ENCODE assay signal across 8 mouse cellular contexts in the genomic region with DNA sequence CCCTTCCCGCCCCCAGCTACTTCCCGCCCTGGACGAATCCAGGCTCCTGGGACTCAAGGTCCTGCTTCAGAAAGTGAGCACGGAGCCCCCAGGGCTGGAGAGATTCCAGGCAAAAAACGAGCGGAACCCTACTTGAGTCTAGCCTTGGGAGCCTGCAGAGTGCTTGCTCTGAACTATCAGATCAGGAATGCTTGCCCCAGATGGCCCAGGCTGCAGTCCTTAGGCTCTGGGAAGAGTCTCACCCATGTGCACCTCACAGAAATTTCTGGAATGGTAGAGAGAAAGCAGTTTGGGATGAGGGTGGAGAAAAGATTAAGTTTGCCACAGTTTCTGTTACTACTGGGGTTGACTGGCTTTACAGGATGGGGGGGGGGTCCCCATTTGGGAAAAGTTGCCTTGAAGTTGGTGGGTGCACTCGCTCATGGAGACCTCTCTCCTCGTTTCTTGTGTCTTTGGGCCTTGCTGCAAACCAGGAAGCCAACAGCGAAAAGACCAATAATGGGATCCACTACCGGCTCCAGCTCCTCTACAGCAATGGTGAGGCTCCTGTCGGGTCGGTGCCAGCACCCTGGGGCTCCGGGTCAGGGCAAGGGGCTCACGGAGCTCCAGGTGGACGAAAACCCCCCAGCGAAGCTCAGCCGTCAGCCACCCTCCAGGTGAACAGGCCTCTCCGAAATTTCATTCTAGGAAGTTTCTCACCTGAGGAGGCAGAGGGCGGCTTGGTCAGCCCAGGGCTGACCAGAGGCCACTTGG. TPM values are rescaled to one million over a fixed set of nuclear protein-coding genes. Genes with fewer than 3 reads are reported as not detected.
DNase-seq lines count a peak whose midpoint lies in the region; ATAC-seq and TF ChIP-seq lines count a peak whose summit lies in the region.

No protein-coding gene starts in this region.

- 21% methylated on average over 16 of the region's 19 CpGs for WGBS in forebrain, embryonic 16.5 days
- 35% methylated on average over 19 of the region's 19 CpGs for WGBS in intestine, postnatal 0 days
- WGBS in stomach, postnatal 0 days = 52% methylated on average over 18 of the region's 19 CpGs

- no peaks in the 10 kb centered on the region for H3K36me3 ChIP-seq in forebrain, embryonic 16.5 days (ENCODE audit: control insufficient read depth, insufficient read depth)
- no peaks in the 10 kb centered on the region for H3K36me3 ChIP-seq in intestine, postnatal 0 days (ENCODE audit: control insufficient read depth, insufficient read depth)
- H3K36me3 ChIP-seq in stomach, postnatal 0 days (ENCODE audit: control insufficient read depth, insufficient read depth, low read length) = no peaks in the 10 kb centered on the region

- H3K4me2 ChIP-seq in forebrain, embryonic 16.5 days (ENCODE audit: low read length) = peak overlapping the region; percentile 31
- H3K4me2 ChIP-seq in intestine, postnatal 0 days (replicated peaks; ENCODE audit: low read depth) = peak overlapping the region; percentile 61; the same call in 1 of the 2 replicates
- H3K4me2 ChIP-seq in stomach, postnatal 0 days (replicated peaks; ENCODE audit: low read depth) = peak overlapping the region; percentile 47; the same call in 1 of the 2 replicates

- 0 out of 2 replicates have a peak, but pooled peaks cover 2% of the 10 kb centered on the region for H3K9me3 ChIP-seq in forebrain, embryonic 16.5 days (ENCODE audit: control insufficient read depth, low read length)
- H3K9me3 ChIP-seq in intestine, postnatal 0 days (ENCODE audit: control insufficient read depth) = no peaks in the 10 kb centered on the region
- no peaks in the 10 kb centered on the region for H3K9me3 ChIP-seq in stomach, postnatal 0 days (ENCODE audit: control insufficient read depth, low read length)

- H3K27me3 ChIP-seq in forebrain, embryonic 16.5 days (replicated peaks; ENCODE audit: control insufficient read depth, insufficient read depth, low read length) = peaks cover 55% of the 10 kb centered on the region
- H3K27me3 ChIP-seq in intestine, postnatal 0 days (replicated peaks; ENCODE audit: control insufficient read depth, insufficient read depth, low read length) = peaks cover 70% of the 10 kb centered on the region
- peaks cover 14% of the 10 kb centered on the region for H3K27me3 ChIP-seq in stomach, postnatal 0 days (ENCODE audit: control insufficient read depth, insufficient read depth, low read length)

- TF ChIP-seq EP300 in stomach, postnatal 0 days (optimal IDR thresholded peaks at IDR 0.05) = no peak

- no peak for TF ChIP-seq CTCF in intestine, postnatal 0 days (IDR thresholded peaks at IDR 0.05; ENCODE audit: low read depth)
- no peak for TF ChIP-seq CTCF in stomach, postnatal 0 days (IDR thresholded peaks at IDR 0.05; ENCODE audit: low read depth)

- H3K4me1 ChIP-seq in forebrain, embryonic 16.5 days (replicated peaks; ENCODE audit: control insufficient read depth, insufficient read depth, low read length) = peaks cover 20% of the 10 kb centered on the region
- no peaks in the 10 kb centered on the region for H3K4me1 ChIP-seq in intestine, postnatal 0 days (replicated peaks; ENCODE audit: control insufficient read depth, insufficient read depth, low read length)
- no peaks in the 10 kb centered on the region for H3K4me1 ChIP-seq in stomach, postnatal 0 days (replicated peaks; ENCODE audit: control insufficient read depth, insufficient read depth)

- ATAC-seq in forebrain, embryonic 16.5 days = no peak
- no peak for ATAC-seq in intestine, postnatal 0 days
- ATAC-seq in stomach, postnatal 0 days (ENCODE audit: low FRiP score, low TSS enrichment) = no peak

- peak; percentile 47 for DNase-seq in testis, postnatal 10 days (ENCODE audit: low spot score)
- DNase-seq in testis, postnatal 14 days (ENCODE audit: low spot score) = no peak
- no peak for DNase-seq in stomach, postnatal 0 days (ENCODE audit: low spot score)
- no peak for DNase-seq in ovary, adult 18-20 months (ENCODE audit: low spot score)
- no peak for DNase-seq in lung, postnatal 25 days (ENCODE audit: low spot score)
- no peak for DNase-seq in frontal cortex, postnatal 14 days (ENCODE audit: low spot score in 2 of 2)

- H3K27ac ChIP-seq in forebrain, embryonic 16.5 days (ENCODE audit: low read length) = no peak overlapping the region; the same call in 1 of the 2 replicates
- no peak overlapping the region for H3K27ac ChIP-seq in intestine, postnatal 0 days (ENCODE audit: low read depth, low read length)
- no peak overlapping the region for H3K27ac ChIP-seq in stomach, postnatal 0 days (replicated peaks)

- peak overlapping the region; percentile 25; the same call in 1 of the 2 replicates for H3K9ac ChIP-seq in forebrain, embryonic 16.5 days (replicated peaks; ENCODE audit: low read depth, low read length)
- no peak overlapping the region for H3K9ac ChIP-seq in intestine, postnatal 0 days (ENCODE audit: low read depth, low read length)
- H3K9ac ChIP-seq in stomach, postnatal 0 days (ENCODE audit: low read length) = no peak overlapping the region

- H3K4me3 ChIP-seq in forebrain, embryonic 16.5 days (replicated peaks; ENCODE audit: low read length) = peak overlapping the region; percentile 37
- H3K4me3 ChIP-seq in intestine, postnatal 0 days (ENCODE audit: low read depth, low read length) = no peak overlapping the region
- no peak overlapping the region for H3K4me3 ChIP-seq in stomach, postnatal 0 days (ENCODE audit: low read depth, low read length)

RNA-seq across cellular contexts. Expression of a gene that starts 3.8 kb away (rescaled TPM):
- 33.9 and 43.7 TPM in 2 replicates for polyA plus RNA-seq in forebrain, embryonic 16.5 days (2015; fragmentation: Nextera tagmentation; extraction: Ambion mirVana)
- polyA plus RNA-seq in intestine, postnatal 0 days (2015; fragmentation: Nextera tagmentation; extraction: Ambion mirVana) = 4.0 and 4.3 TPM in 2 replicates
- polyA plus RNA-seq in stomach, postnatal 0 days (2015; fragmentation: Nextera tagmentation; extraction: Ambion mirVana) = 3.6 and 3.7 TPM in 2 replicates
